In the genomic region with DNA sequence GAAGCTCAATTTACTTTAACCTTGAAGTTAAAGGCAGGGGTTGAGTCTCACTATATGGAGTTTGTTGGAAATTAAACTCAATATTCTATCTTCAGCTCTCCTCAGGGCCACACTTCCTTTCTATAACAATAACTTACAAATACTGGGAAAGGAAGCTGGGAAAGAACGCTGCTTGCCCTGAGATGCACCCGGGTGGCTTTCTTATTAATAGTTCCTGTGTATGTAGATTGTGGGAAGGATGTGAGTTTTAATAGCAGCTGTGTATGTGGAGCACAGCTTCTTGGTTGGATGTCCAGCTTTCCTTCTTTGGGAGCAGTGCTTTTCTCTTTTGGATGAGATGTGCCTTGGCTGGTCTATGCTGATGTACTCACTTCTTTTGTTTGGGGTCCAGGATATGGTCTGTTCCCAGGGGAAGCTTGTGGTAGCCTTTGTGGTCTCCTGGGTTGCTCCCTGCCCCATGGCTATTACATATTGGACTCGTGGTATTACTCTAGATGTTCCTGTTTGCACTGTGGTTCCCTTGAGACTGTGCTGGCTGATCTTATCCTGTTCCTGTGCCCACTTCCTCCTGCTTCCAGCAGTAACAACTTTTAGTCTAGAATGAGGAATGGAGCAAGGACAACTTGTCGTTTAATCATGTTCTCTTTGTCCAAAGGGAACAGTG, we compare ENCODE assay signal across 9 mouse cellular contexts.
DNase-seq lines count a peak whose midpoint lies in the region; ATAC-seq and TF ChIP-seq lines count a peak whose summit lies in the region.
"Had no signal": no experiment of that assay in that cellular context is flagged by ENCODE, and none has a peak within 500 bp of the region (broad histone marks: within the 10 kb centered on the region; RNA-seq: fewer than 3 reads in every experiment).

No protein-coding gene starts in this region.

- H3K9ac ChIP-seq in kidney, postnatal 0 days (ENCODE audit: low read depth, low read length) = no peak overlapping the region
- no peak overlapping the region for H3K9ac ChIP-seq in stomach, postnatal 0 days (ENCODE audit: low read length)
- H3K9ac ChIP-seq: neural tube, embryonic 12.5 days had no signal

- H3K4me1 ChIP-seq in testis, adult 2 months (ENCODE audit: control insufficient read depth, insufficient read depth, low read length) = no peaks in the 10 kb centered on the region
- no peaks in the 10 kb centered on the region for H3K4me1 ChIP-seq in kidney, postnatal 0 days (replicated peaks; ENCODE audit: insufficient read depth, low read length)
- H3K4me1 ChIP-seq in stomach, postnatal 0 days (replicated peaks; ENCODE audit: control insufficient read depth, insufficient read depth) = no peaks in the 10 kb centered on the region
- H3K4me1 ChIP-seq in limb, embryonic 10.5 days = no peaks in the 10 kb centered on the region
- H3K4me1 ChIP-seq: neural tube, embryonic 12.5 days had no signal

- no peak for ATAC-seq in kidney, postnatal 0 days (replicated peaks; ENCODE audit: low FRiP score, low read depth)
- ATAC-seq in stomach, postnatal 0 days (ENCODE audit: low FRiP score, low TSS enrichment) = peak; percentile 40; the same call in 1 of the 2 replicates

- TF ChIP-seq CTCF in testis, adult 2 months (IDR thresholded peaks at IDR 0.05; ENCODE audit: control insufficient read depth, insufficient read depth, insufficient replicate concordance, low read depth, low read length) = no peak
- no peak for TF ChIP-seq CTCF in kidney, postnatal 0 days (IDR thresholded peaks at IDR 0.05; ENCODE audit: low read depth)
- TF ChIP-seq CTCF in stomach, postnatal 0 days (IDR thresholded peaks at IDR 0.05; ENCODE audit: low read depth) = no peak

- 71% methylated on average over 4 of the region's 4 CpGs for WGBS in kidney, postnatal 0 days
- 67% methylated on average over 4 of the region's 4 CpGs for WGBS in stomach, postnatal 0 days
- WGBS in limb, embryonic 10.5 days = 91% methylated on average over 4 of the region's 4 CpGs

- H3K4me3 ChIP-seq in testis, adult 2 months (ENCODE audit: control insufficient read depth, low read depth, low read length) = peak overlapping the region; percentile 35; the same call in 1 of the 2 replicates
- no peak overlapping the region for H3K4me3 ChIP-seq in kidney, postnatal 0 days (replicated peaks; ENCODE audit: low read depth, low read length)
- H3K4me3 ChIP-seq in stomach, postnatal 0 days (ENCODE audit: low read depth, low read length) = no peak overlapping the region
- H3K4me3 ChIP-seq in limb, embryonic 10.5 days = no peak overlapping the region
- H3K4me3 ChIP-seq: neural tube, embryonic 12.5 days had no signal

- H3K4me2 ChIP-seq in kidney, postnatal 0 days (ENCODE audit: low read length) = no peak overlapping the region
- H3K4me2 ChIP-seq in stomach, postnatal 0 days (replicated peaks; ENCODE audit: low read depth) = no peak overlapping the region
- H3K4me2 ChIP-seq: neural tube, embryonic 12.5 days had no signal

- DNase-seq in testis, postnatal 10 days (ENCODE audit: low spot score) = no peak
- DNase-seq in heart, adult 8-10 months (ENCODE audit: low spot score) = peak; percentile 78
- peak; percentile 27 for DNase-seq in kidney, postnatal 0 days (ENCODE audit: low spot score)
- no peak for DNase-seq in stomach, postnatal 0 days (ENCODE audit: low spot score)
- no peak for DNase-seq in embryo, embryonic 10 days (ENCODE audit: low spot score)
- DNase-seq in limb, embryonic 10.5 days (ENCODE audit: low spot score) = no peak
- no peak for DNase-seq in testis, postnatal 14 days (ENCODE audit: low spot score)

- H3K36me3 ChIP-seq in testis, adult 2 months (ENCODE audit: control insufficient read depth, insufficient read depth, low read length) = no peaks in the 10 kb centered on the region
- H3K36me3 ChIP-seq in kidney, postnatal 0 days (ENCODE audit: insufficient read depth, low read length) = 0 out of 2 replicates have a peak, but pooled peaks cover 3% of the 10 kb centered on the region
- no peaks in the 10 kb centered on the region for H3K36me3 ChIP-seq in stomach, postnatal 0 days (ENCODE audit: control insufficient read depth, insufficient read depth, low read length)
- H3K36me3 ChIP-seq in limb, embryonic 10.5 days = no peaks in the 10 kb centered on the region
- H3K36me3 ChIP-seq: neural tube, embryonic 12.5 days had no signal

- H3K27me3 ChIP-seq in testis, adult 2 months (ENCODE audit: control insufficient read depth, insufficient read depth, low read length) = no peaks in the 10 kb centered on the region
- H3K27me3 ChIP-seq in kidney, postnatal 0 days (ENCODE audit: insufficient read depth, low read length) = no peaks in the 10 kb centered on the region
- H3K27me3 ChIP-seq in stomach, postnatal 0 days (ENCODE audit: control insufficient read depth, insufficient read depth, low read length) = no peaks in the 10 kb centered on the region
- no peaks in the 10 kb centered on the region for H3K27me3 ChIP-seq in limb, embryonic 10.5 days (ENCODE audit: low read depth, poor library complexity, severe bottlenecking)
- H3K27me3 ChIP-seq: neural tube, embryonic 12.5 days had no signal

- no peaks in the 10 kb centered on the region for H3K9me3 ChIP-seq in kidney, postnatal 0 days (replicated peaks; ENCODE audit: low read length)
- no peaks in the 10 kb centered on the region for H3K9me3 ChIP-seq in stomach, postnatal 0 days (ENCODE audit: control insufficient read depth, low read length)
- no peaks in the 10 kb centered on the region for H3K9me3 ChIP-seq in limb, embryonic 10.5 days (replicated peaks)
- H3K9me3 ChIP-seq: neural tube, embryonic 12.5 days had no signal

- no peak for TF ChIP-seq POLR2A in testis, adult 2 months (IDR thresholded peaks at IDR 0.05; ENCODE audit: control insufficient read depth, low read depth, low read length)

- no peak for TF ChIP-seq EP300 in stomach, postnatal 0 days (optimal IDR thresholded peaks at IDR 0.05)

- peak overlapping the region; percentile 24; the same call in 1 of the 2 replicates for H3K27ac ChIP-seq in testis, adult 2 months (ENCODE audit: control insufficient read depth, insufficient read depth, low read depth, low read length)
- H3K27ac ChIP-seq in kidney, postnatal 0 days = peak overlapping the region; percentile 42
- no peak overlapping the region for H3K27ac ChIP-seq in stomach, postnatal 0 days (replicated peaks)
- H3K27ac ChIP-seq in limb, embryonic 10.5 days = no peak overlapping the region
- H3K27ac ChIP-seq: neural tube, embryonic 12.5 days had no signal

Comparison
In these comparisons a context has a peak if more than half of its experiments do, and no peak if none do; other contexts are left out.
1. H3K27ac ChIP-seq: peak in testis, adult 2 months (single experiment) and kidney, postnatal 0 days (single experiment); none in stomach, postnatal 0 days (single experiment) and limb, embryonic 10.5 days (single experiment).
2. DNase-seq: peak in heart, adult 8-10 months (single experiment) and kidney, postnatal 0 days (single experiment); none in testis, postnatal 10 days (single experiment), stomach, postnatal 0 days (single experiment), embryo, embryonic 10 days (single experiment), limb, embryonic 10.5 days (single experiment) and testis, postnatal 14 days (single experiment).